Mouse (Mus musculus) erythroblast, embryonic 14.5 days (primary cell): Measurements from ENCODE around the gene Dlgap1.

Source experiments
- GATA1 ChIP-seq: IDR thresholded peaks from 2 replicates; pipeline ENCODE4 v1.6.1; 2012; ENCODE audit warnings: low read length, inconsistent platforms, mixed read lengths
- TAL1 ChIP-seq: IDR thresholded peaks from 3 replicates; pipeline ENCODE4 v1.6.1; 2012; ENCODE audit warnings: low read length, inconsistent platforms, mixed read lengths

GRCm38 (mm10) chr17:70472162-70472561 is 503.3 kb downstream of the Dlgap1 start:
- TF ChIP-seq GATA1: no peak
- no peak for TF ChIP-seq TAL1
